Mouse (Mus musculus) stomach, embryonic 16.5 days (tissue): ENCODE results near the gene Grm8. TPM values are rescaled to one million over a fixed set of nuclear protein-coding genes. Genes with fewer than 3 reads are reported as not detected.

ENCODE experiments used
- ATAC-seq: fragments of 200-750 bp; cut with Nextera tagmentation; 2 replicates; pipeline ENCODE4 v1.8.0; 2017; ENCODE audit warnings: moderate number of reproducible peaks, moderate TSS enrichment; ENCODE audit not compliant: insufficient read depth, low FRiP score
- H3K27ac ChIP-seq: fragments of 300-500 bp; sonication (generic); 2 replicates; pipeline ENCODE4 v1.5.1; 2014; ENCODE audit warnings: low read length
- H3K27me3 ChIP-seq: fragments of 300-500 bp; sonication (generic); 2 replicates; pipeline ENCODE4 v1.6.1; 2014; ENCODE audit warnings: low read length, control low read depth, mixed read lengths; ENCODE audit not compliant: control insufficient read depth, insufficient read depth
- H3K36me3 ChIP-seq: fragments of 300-500 bp; sonication (generic); 2 replicates; pipeline ENCODE4 v1.6.1; 2014; ENCODE audit warnings: low read length; ENCODE audit not compliant: control insufficient read depth, insufficient read depth
- H3K4me1 ChIP-seq: fragments of 300-500 bp; sonication (generic); 2 replicates; pipeline ENCODE4 v1.6.1; 2014; ENCODE audit warnings: low read length, control low read depth, mixed read lengths; ENCODE audit not compliant: control insufficient read depth, insufficient read depth
- H3K4me2 ChIP-seq: fragments of 300-500 bp; sonication (generic); 2 replicates; pipeline ENCODE4 v1.6.1; 2014; ENCODE audit warnings: low read depth, low read length, mixed read lengths
- H3K4me3 ChIP-seq: fragments of 300-500 bp; sonication (generic); replicated peaks from 2 replicates; pipeline ENCODE4 v1.5.1; 2014; ENCODE audit warnings: mild to moderate bottlenecking, low read length
- H3K9ac ChIP-seq: fragments of 300-500 bp; sonication (generic); 2 replicates; pipeline ENCODE4 v1.6.1; 2014; ENCODE audit warnings: low read length
- H3K9me3 ChIP-seq: fragments of 300-500 bp; sonication (generic); replicated peaks from 2 replicates; pipeline ENCODE4 v1.6.1; 2016; ENCODE audit warnings: low read length, control low read depth; ENCODE audit not compliant: control insufficient read depth
- WGBS: fragments of 180-500 bp; shearing (Covaris S2); extraction: QIAGEN DNeasy Blood & Tissue Kit; methylation state at CpG from one replicate; pipeline ENCODE4 v1.1.7; 2014; 5-methylcytosine and 5-hydroxymethylcytosine counted together
- polyA plus RNA-seq: library from polyadenylated mRNA; unstranded; fragments of >200 nt; fragmentation: Nextera tagmentation; extraction: Ambion mirVana; gene quantifications from 2 replicates; pipeline ENCODE4 v1.2.1, GENCODE M21; 2015

Gene Grm8
- polyA plus RNA-seq, 1 experiment from 2014 or later, result 1.6 TPM

DNA sequence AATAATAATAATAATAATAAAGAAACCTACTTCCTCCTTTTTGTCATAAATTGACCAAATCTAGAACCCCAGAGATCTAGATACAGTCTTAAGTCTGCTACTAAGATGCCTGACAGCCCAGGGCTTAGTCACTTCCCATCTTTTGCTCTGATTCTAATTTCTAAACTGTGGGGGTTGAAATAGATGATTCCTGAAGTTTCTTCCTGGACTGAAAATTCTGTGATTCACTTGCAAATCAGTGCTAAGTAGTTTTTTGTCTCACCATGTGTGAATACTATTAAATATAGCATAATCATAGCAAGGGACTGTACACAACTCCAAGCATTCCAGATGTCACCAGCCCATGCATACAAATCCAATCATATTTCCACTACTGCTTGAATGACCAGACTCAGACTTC is 44.0 kb downstream of the Grm8 start:
- ATAC-seq, result no peak
- H3K36me3 ChIP-seq, result no peaks in the 10 kb centered on the region
- no peaks in the 10 kb centered on the region for H3K9me3 ChIP-seq
- no peaks in the 10 kb centered on the region for H3K4me1 ChIP-seq
- H3K27ac ChIP-seq, result no peak overlapping the region
- H3K9ac ChIP-seq, result no peak overlapping the region
- H3K27me3 ChIP-seq, result no peaks in the 10 kb centered on the region
- no peak overlapping the region for H3K4me2 ChIP-seq
- no peak overlapping the region for H3K4me3 ChIP-seq

GRCm38 (mm10) chr6:28075534-28075933 is 59.4 kb downstream of the Grm8 start:
- Histone ChIP-seq H3K4me3 (no peak overlapping the region), H3K9ac (no peak overlapping the region), H3K4me1 (no peaks in the 10 kb centered on the region), H3K36me3 (no peaks in the 10 kb centered on the region), H3K9me3 (no peaks in the 10 kb centered on the region), H3K4me2 (no peak overlapping the region), H3K27ac (no peak overlapping the region), H3K27me3 (no peaks in the 10 kb centered on the region)
- 76% methylated on average over 3 of the region's 3 CpGs for WGBS
- no peak for ATAC-seq

GRCm38 (mm10) chr6:28074470-28074869 is 60.5 kb downstream of the Grm8 start:
- WGBS, result 46% methylated on average over 3 of the region's 3 CpGs
- no peak for ATAC-seq
- no peaks in the 10 kb centered on the region for H3K36me3 ChIP-seq

GRCm38 (mm10) chr6:28051966-28052365 is 83.0 kb downstream of the Grm8 start:
- ATAC-seq, result no peak
- H3K4me1 ChIP-seq, result no peaks in the 10 kb centered on the region
- H3K9me3 ChIP-seq, result no peaks in the 10 kb centered on the region
- 71% methylated on average over 2 of the region's 2 CpGs for WGBS
- H3K4me3 ChIP-seq, result no peak overlapping the region
- H3K27ac ChIP-seq, result no peak overlapping the region
- no peaks in the 10 kb centered on the region for H3K27me3 ChIP-seq
- H3K4me2 ChIP-seq, result no peak overlapping the region
- no peak overlapping the region for H3K9ac ChIP-seq
- H3K36me3 ChIP-seq, result no peaks in the 10 kb centered on the region

More at GRCm38 (mm10) chr6:28074470-28074869, 60.5 kb downstream of the Grm8 start:
- H3K9me3 ChIP-seq, result no peaks in the 10 kb centered on the region
- no peak overlapping the region for H3K4me2 ChIP-seq
- H3K4me3 ChIP-seq, result no peak overlapping the region
- no peaks in the 10 kb centered on the region for H3K4me1 ChIP-seq
- H3K27me3 ChIP-seq, result no peaks in the 10 kb centered on the region
- no peak overlapping the region for H3K9ac ChIP-seq
- no peak overlapping the region for H3K27ac ChIP-seq

DNA sequence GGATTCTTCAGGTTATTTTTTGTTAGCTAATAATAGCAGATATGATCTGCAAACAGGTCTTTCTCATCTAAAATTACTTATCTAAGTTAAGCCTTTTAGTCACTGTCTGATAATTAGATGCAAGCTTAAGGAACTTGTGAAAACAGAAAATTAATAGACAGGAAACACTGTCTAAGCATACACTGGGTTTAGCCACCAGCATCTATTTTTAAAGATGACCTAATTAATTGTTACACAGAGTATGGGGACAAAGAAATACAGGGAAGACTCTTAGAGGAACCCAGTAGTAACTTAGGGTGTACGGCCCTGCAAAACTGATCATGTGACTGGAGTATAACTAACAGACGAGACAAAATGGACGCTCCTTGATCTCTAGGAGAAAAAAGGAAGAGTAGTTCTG is 92.6 kb downstream of the Grm8 start:
- H3K9ac ChIP-seq, result no peak overlapping the region
- H3K36me3 ChIP-seq, result no peaks in the 10 kb centered on the region
- no peak overlapping the region for H3K27ac ChIP-seq
- WGBS, result 81% methylated on average over 3 of the region's 3 CpGs
- no peaks in the 10 kb centered on the region for H3K27me3 ChIP-seq
- H3K9me3 ChIP-seq, result no peaks in the 10 kb centered on the region
- no peak overlapping the region for H3K4me3 ChIP-seq
- no peak for ATAC-seq
- no peaks in the 10 kb centered on the region for H3K4me1 ChIP-seq
- H3K4me2 ChIP-seq, result no peak overlapping the region

DNA sequence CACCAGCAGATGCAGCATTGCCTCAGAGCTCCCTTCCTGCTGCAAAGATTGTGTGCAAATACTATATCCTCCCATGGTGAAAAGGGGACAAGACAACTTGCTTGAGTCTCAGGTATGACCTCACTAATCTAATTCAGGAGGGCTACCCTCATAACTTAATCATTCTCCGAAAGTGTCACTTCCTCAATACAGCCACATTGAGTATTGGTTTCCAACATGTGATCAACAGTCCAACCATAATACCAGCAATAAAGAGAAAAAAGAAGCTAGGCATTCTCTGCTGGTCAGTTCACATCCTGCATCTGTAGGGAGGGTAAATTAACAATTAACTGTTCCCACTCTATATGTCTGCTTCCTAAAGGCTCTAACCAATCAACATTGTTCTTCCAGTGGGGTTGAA is 94.2 kb downstream of the Grm8 start:
- no peak overlapping the region for H3K4me3 ChIP-seq
- no peak overlapping the region for H3K4me2 ChIP-seq
- no peaks in the 10 kb centered on the region for H3K9me3 ChIP-seq
- ATAC-seq, result no peak
- H3K36me3 ChIP-seq, result no peaks in the 10 kb centered on the region
- H3K4me1 ChIP-seq, result no peaks in the 10 kb centered on the region
- no peaks in the 10 kb centered on the region for H3K27me3 ChIP-seq
- 91% methylated on average over 1 of the region's 1 CpGs for WGBS
- H3K27ac ChIP-seq, result no peak overlapping the region
- no peak overlapping the region for H3K9ac ChIP-seq

DNA sequence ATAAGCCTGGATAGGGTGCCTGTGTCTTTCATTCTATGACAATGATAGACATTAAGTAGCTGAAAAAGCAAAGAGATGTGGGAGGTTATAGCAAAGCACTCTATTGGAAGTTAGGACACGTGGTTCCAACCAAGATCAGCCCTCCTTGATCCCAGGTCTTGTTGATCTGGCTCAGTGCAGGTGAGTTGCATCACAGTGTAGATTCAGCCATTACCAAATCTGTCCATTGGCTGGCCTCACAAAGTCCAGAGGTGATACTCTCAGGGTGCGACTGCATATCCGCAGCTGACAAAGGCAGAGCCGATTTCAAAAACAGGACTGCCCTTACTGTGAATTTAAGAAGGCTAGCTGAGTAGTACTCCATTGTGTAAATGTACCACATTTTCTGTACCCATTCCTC is 103.0 kb downstream of the Grm8 start:
- no peaks in the 10 kb centered on the region for H3K36me3 ChIP-seq
- whole genome bisulfite sequencing, result 83% methylated on average over 4 of the region's 4 CpGs
- no peak overlapping the region for H3K4me3 ChIP-seq
- H3K27ac ChIP-seq, result no peak overlapping the region
- H3K4me2 ChIP-seq, result no peak overlapping the region
- H3K27me3 ChIP-seq, result no peaks in the 10 kb centered on the region
- H3K9me3 ChIP-seq, result no peaks in the 10 kb centered on the region
- H3K9ac ChIP-seq, result no peak overlapping the region
- ATAC-seq, result no peak
- H3K4me1 ChIP-seq, result no peaks in the 10 kb centered on the region

- no peak overlapping the region for H3K4me2 ChIP-seq
- H3K27me3 ChIP-seq, result no peaks in the 10 kb centered on the region
- H3K9me3 ChIP-seq, result no peaks in the 10 kb centered on the region
- H3K36me3 ChIP-seq, result no peaks in the 10 kb centered on the region
- H3K27ac ChIP-seq, result no peak overlapping the region
- H3K9ac ChIP-seq, result no peak overlapping the region
- H3K4me1 ChIP-seq, result no peaks in the 10 kb centered on the region
- H3K4me3 ChIP-seq, result no peak overlapping the region
- ATAC-seq, result no peak
- 81% methylated on average over 1 of the region's 1 CpGs for WGBS
Observed at GRCm38 (mm10) chr6:28017653-28018052, 117.3 kb downstream of the Grm8 start.

GRCm38 (mm10) chr6:28007001-28007400 is 128.0 kb downstream of the Grm8 start:
- ATAC-seq, result no peak
- H3K36me3 ChIP-seq, result no peaks in the 10 kb centered on the region
- H3K4me3 ChIP-seq, result no peak overlapping the region
- no peak overlapping the region for H3K27ac ChIP-seq
- H3K9ac ChIP-seq, result no peak overlapping the region
- WGBS, result 78% methylated on average over 3 of the region's 3 CpGs
- H3K4me1 ChIP-seq, result no peaks in the 10 kb centered on the region
- H3K27me3 ChIP-seq, result no peaks in the 10 kb centered on the region
- H3K9me3 ChIP-seq, result no peaks in the 10 kb centered on the region
- no peak overlapping the region for H3K4me2 ChIP-seq

DNA sequence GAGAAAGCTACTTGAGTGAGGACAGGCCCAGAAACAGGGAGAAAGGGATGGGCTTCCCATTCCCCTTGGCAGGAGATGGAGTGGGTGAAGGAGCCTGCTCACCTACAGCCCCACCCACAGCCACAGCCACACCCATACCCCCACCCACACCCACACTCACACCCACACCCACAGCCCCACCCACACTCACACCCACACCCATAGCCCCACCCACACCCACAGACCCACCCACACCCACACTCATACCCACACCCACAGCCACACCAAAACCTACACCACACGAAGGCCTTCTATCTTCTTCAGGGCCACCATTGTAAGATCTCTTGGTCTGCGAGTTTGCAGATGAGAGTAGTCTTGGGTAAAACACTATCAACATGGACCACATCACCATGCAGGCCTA is 137.7 kb downstream of the Grm8 start:
- 86% methylated on average over 2 of the region's 2 CpGs for WGBS

More for the DNA sequence above, 137.7 kb downstream of the Grm8 start:
- ATAC-seq, result peak; percentile 25; the same call in 1 of the 2 replicates
- no peak overlapping the region for H3K4me2 ChIP-seq
- no peaks in the 10 kb centered on the region for H3K27me3 ChIP-seq
- H3K9me3 ChIP-seq, result no peaks in the 10 kb centered on the region
- H3K36me3 ChIP-seq, result no peaks in the 10 kb centered on the region
- H3K27ac ChIP-seq, result no peak overlapping the region
- no peak overlapping the region for H3K9ac ChIP-seq
- no peak overlapping the region for H3K4me3 ChIP-seq
- H3K4me1 ChIP-seq, result no peaks in the 10 kb centered on the region
